Mouse (Mus musculus): ENCODE measurements around the gene Gtf3c5.
A peak's percentile ranks its signal among the peaks of the same experiment; 100 is the strongest.

The Gtf3c5 gene

DNA sequence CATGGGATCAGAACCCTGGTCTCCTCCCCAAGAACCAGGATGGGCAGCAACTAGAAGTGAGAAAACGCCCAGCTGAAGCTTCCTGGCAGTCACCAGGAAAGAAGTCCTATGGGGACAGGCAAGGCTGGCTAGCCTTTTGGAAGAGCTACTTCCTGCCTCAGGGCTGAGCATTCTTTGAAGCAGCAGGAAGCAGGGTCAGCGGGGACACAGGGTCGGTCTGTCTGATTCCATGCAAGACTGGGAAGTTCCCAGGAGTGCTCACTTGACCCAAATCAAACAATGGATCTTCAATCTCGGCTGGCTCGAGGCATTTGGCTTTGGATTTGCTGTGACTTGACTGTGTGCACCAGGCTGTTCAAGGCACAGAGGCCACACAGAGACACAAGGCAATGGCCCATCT, 17.0 kb downstream of the Gtf3c5 start:
- no peak for DNase-seq

DNA sequence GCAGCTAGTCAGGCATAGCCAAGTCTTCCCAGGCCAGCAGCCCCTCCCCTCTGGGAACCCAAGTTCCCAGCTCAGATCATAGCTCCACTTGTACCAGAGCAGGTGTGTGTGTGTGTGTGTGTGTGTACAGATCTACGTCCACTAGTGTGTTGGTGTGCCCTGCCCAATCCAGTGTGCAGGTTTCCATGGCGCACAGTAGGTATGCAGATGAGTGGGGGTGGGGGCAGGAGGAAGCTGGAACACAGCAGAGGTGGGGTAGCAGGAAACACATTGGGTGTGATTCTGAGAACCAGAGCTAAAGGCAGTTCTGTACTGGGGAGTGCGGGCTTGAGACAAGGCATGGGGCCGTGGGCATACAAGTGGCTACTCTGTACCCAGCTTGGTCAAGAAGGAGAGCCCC, 19.2 kb downstream of the Gtf3c5 start:
- DNase-seq, result no peak

DNA sequence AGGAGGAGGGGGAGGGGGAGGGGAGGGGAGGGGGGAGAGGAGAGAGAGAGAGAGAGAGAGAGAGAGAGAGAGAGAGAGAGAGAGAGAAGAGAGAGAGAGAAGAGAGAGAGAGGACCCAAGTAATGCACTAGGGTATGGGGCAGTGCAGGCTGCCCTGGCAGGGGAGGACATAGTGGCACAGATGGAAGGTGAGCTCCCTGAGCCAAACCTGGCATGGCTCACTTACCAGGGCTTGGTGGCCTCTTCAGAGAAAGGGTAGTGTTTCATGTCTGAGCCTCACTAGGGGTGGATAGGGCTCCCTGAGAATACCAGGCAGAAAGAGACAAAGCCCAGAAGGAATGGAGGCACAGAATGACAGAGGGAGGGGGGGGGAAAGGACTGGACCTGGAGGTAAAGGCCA, 19.7 kb downstream of the Gtf3c5 start:
- no peak for DNase-seq

- DNase-seq, result no peak
Observed at GRCm38 (mm10) chr2:28563303-28563702, 20.2 kb downstream of the Gtf3c5 start, which contains the start of gene Cel. TSS of gene Cel (minus strand) at chr2:28563403.

DNA sequence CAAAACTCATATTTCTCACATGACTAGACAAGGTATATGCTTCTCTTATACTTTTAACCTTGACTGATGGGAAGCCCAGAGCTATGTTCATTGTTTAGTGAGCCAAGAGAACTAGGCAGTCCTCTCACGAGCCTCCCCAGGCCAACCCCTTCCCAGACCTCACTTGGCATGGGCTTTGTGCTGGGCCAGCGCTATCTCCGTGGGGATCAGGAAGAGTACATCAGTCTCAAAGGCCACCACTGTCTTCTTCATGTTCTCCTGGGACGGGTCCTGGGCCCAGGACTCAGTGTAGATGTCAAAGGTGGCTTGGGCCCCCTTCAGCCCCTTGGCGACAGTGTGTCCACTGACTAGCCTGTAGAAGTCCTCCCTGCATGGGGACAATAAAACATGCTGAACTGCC, 26.1 kb downstream of the Gtf3c5 start:
- DNase-seq, result no peak

- peak; percentile 50 for DNase-seq
Observed at GRCm38 (mm10) chr2:28552301-28552700, 31.2 kb downstream of the Gtf3c5 start.

DNA sequence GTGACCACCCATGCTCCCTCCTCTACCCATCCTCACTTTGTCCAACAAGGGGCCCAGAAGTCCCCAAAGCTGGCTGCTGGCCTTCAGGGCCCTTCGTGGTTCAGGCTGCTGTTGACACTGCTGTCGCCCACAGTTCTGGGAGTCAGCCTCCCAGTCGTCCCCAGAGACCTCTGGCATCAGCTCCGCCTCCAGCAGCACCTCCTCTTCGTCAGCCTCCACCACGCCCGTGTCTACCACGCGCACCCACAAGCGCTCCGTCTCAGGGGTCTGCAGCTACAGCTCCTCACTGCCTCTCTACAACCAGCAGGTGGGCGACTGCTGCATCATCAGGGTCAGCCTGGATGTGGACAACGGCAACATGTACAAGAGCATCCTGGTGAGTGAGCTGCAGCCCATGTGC, 34.4 kb downstream of the Gtf3c5 start:
- peak; percentile 52 for DNase-seq

DNA sequence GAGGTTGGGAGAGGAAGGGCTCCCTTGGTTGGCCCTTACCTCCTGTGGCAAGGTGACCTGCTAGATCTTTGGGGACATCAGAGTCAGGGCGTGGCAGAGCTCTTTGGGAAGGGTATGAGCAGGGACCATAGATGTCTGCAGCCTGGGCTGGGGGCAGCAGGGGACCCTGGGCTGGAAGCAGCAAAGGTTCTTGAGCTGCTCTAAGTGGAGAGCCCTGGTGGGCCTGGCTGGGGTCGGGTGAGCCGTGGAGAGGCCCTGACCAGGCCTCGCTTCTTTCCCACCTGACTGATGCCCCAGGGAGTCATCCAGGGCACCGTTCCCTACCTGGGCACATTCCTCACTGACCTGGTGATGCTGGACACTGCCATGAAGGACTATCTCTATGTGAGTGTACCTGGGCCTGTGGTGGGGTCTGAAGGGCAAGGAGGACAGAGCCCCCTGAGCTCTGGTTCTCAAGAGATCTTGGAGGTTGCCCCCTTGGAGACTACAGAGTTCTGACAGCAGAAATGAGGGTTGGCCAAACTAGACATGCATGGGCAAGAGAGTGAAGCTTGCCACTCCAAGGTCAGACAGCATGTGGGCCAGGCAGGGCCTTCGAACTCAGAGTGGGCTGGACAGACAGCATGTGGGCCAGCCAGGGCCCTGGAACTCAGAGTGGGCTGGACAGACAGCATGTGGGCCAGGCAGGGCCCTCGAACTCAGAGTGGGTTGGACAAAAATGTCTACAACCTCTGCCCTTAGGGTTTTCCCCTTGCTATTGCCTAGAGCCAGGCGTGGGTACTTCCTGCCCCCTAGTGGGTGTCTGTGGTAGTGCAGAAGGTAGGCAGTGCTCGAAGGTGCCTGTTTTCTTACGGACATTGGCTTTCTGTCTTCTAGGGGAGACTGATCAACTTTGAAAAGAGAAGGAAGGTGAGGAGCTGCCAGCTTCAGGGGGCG, 36.0 kb downstream of the Gtf3c5 start:
- peak; percentile 81 for DNase-seq

GRCm38 (mm10) chr2:28546560-28546959, 37.0 kb downstream of the Gtf3c5 start:
- peak; percentile 56 for DNase-seq

DNA sequence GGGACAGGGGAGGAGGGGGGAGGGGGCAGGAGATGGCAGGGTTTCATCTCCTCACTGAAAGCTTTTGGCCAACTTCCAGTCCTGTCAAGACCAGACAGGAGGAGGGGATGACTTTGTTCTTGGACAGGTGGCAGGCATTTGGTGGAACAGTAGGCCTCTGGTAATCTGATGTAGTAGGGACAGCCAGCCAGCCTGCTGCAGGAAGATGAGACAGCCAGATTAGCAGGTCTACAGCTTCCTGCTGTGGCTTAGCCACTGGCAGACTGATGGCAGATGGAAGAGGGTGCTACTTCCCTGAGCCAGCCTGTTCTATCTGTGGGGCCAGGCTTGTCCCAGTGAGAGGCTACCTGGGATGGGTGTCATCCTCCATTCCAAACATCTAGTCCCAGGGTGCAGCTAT, 37.6 kb downstream of the Gtf3c5 start:
- DNase-seq, result peak; percentile 87

- peak; percentile 94 for DNase-seq
Observed at GRCm38 (mm10) chr2:28543894-28544293, 39.7 kb downstream of the Gtf3c5 start.

DNA sequence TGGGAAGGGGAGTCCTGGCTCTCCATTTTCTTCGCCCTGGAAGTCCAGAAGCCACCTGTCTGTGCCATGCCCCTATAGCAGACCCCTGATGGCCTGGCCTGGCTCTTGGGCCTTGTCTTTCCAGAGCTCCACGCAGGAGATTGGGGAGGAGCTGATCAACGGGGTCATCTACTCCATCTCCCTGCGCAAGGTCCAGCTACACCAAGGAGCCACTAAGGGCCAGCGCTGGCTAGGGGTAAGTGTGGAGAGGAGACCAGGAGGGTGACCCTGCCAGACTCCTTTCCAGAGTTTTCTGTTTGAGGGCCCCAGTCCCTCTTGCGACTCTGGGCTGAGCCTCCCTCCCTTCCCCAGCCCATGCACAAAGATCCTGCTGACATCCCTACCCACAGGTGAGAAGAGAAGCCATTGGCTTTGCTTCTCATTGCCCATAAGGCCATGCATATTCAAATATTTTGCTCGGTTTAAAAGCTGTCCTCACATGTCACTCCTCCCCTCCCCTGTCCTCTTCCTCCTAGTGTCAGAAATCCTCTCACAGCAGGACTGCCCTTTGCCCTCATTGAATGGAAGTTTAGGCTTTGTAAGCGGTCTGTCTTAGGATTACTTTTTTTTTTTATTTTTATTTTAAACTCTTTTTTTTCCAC, 42.8 kb downstream of the Gtf3c5 start:
- peak; percentile 44 for DNase-seq

- peak; percentile 42 for DNase-seq
Observed at GRCm38 (mm10) chr2:28539949-28540348, 43.6 kb downstream of the Gtf3c5 start.

GRCm38 (mm10) chr2:28539206-28539605, 44.3 kb downstream of the Gtf3c5 start:
- peak; percentile 77 for DNase-seq

- DNase-seq, result peak; percentile 74
Observed at GRCm38 (mm10) chr2:28538817-28539128, 44.8 kb downstream of the Gtf3c5 start.

DNA sequence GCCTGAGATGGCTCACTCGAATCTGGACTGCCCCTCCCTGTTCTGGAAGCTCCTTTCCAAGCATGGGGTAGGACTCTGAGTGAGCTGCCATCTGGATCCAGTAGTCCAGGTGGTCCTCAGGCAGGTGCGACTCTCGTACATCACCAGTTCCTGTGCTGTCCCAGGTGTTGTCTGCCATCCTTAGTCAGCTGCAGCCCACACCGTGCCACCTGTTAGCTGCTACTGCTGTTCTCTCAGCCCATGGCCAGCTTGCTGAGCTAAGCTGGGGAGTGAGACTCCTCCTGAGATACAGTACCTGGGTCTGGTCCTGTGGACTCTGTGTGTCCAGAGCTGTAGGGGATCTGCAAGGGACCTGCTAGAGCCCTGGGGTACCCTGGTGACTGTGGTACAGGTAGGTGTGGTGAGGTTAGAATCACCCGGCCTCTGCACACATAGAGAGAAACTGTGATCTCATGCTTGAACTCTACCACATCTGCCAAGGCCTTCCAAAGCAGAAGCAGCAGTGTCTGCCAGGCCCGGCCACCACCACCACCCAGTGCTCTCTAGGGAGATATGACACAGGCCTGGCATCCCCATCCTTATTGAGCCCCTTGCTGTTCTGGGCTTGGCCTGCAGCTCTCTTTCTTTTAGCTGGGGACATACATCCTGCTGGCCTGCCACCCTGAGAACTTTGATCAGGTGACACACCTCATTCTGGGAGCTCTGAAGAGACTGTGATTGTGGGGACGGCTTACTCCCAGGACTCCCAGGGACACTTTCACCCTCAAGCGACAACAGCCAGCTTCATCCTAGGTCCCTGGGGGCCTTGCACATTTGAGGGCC, 45.3 kb downstream of the Gtf3c5 start:
- DNase-seq, result peak; percentile 62

DNA sequence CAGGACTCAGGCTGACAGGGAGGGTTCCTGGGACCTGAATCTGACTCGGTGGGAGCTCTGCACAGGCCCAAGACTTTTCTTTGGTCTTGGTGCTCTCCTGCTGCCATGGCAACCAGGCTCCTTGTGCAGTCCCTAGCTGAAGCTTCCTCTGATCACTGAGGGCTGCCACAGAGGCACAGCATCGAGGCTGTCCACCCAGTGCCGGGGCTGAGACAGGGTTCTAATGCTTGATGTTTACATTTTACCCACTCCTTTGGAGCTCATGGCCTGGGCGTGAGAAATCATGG, 46.0 kb downstream of the Gtf3c5 start:
- peak; percentile 55 for DNase-seq

DNA sequence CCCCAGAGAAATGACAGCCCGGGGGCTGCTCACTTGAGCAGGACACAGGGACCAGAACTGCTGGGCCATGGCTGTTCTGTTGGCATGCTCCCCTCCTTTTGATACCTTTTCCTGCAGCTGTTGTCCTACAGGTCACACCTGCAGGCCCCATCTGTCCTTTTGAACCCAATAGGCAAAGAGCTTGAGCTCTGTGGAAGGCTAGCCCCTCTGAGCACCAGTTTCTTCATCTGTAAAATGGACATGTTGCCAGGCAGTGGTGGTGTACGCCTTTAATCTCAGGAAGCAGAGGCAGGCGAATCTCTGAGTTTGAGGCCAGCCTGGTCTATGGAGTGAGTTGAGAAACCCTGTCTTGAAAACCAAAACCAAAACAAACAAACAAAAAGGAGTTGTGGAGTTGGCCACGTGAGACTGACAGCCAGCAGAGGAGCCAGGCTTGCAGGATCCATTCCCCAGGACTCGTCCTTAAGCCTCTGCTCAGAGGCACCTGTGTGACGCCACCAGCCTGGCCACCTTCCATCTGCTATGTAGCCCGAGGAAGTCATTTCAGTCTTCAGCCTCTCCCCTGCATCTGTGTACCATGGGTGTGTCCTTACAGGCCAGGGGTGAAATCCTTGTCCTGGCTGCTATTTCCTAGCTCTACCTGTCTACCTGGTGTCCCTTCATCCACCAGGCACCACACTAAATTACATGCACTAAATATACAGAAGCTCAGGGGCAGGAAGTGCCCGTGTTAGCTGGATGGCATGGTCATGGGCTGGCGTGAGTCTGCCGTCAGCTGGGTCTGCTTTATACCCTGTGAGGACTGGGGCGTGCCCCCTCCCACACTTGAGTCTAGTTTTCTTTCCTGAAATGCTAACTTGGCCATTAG, 46.6 kb downstream of the Gtf3c5 start:
- DNase-seq, result peak; percentile 71

- DNase-seq, result no peak
Observed at GRCm38 (mm10) chr2:28536166-28536565, 47.4 kb downstream of the Gtf3c5 start.

DNA sequence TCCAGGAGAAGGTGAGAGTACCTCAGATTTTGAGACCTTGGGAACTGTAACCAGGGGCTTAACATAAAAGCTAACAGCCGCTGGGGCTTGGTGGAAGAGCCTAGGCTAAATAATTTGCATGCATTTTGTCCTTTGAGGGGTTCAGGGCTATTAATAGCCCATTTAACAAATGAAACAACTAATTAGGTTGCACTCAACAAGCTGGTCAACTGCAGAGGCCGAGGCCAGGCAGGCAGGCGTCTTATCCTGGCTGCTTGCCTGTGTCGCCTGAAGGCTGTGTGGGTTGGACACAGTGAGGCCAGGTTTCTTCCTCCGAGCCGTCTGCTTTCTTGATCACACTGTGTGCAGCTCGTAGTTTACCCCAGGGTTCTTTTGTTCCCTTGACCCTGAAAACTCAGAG, 47.9 kb downstream of the Gtf3c5 start:
- DNase-seq, result peak; percentile 90

- peak; percentile 90 for DNase-seq
Observed at GRCm38 (mm10) chr2:28535263-28535540, 48.3 kb downstream of the Gtf3c5 start.

GRCm38 (mm10) chr2:28534436-28535262, 48.9 kb downstream of the Gtf3c5 start:
- DNase-seq, result no peak

Measured in cerebellum, adult 9-11 months (tissue).